Mouse (Mus musculus): ENCODE data around the gene Fam207a.

- TF ChIP-seq GATA1 (IDR thresholded peaks at IDR 0.05; ENCODE audit: borderline replicate concordance, low read length), result no peak
- TF ChIP-seq FLI1 (IDR thresholded peaks at IDR 0.05; ENCODE audit: low read length), result no peak
These were observed 21.9 kb upstream of the Fam207a start for GRCm38 (mm10) chr10:77537215-77538209.

All from megakaryocyte, embryonic 14.5 days (primary cell).